Mouse (Mus musculus) lung, postnatal 36 days (tissue): Measurements from ENCODE around the gene Zic1.

Experiments
- DNase-seq: peaks from one replicate; pipeline ENCODE4 v3.0.0; 2022; ENCODE audit warnings: mixed read lengths

Zic1 gene

DNA sequence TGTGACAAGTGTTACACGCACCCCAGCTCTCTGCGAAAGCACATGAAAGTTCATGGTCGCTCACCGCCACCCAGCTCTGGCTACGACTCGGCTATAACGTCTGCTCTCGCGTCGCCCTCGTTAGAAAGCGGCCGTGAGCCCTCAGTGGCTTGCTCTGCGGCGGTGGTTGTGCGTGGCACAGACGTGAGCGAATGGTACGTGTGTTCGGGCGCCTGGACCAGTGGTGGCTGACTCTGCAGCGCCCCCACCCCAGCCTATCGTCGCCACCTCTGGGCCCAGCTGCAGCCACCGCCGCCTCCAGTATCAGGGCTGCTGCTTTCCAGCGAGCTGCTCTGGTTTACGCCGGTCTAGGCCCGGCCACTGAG lies 18.5 kb upstream of the Zic1 start:
- DNase-seq = no peak

GRCm38 (mm10) chr9:91383441-91384135 lies 18.0 kb upstream of the Zic1 start:
- no peak for DNase-seq

DNA sequence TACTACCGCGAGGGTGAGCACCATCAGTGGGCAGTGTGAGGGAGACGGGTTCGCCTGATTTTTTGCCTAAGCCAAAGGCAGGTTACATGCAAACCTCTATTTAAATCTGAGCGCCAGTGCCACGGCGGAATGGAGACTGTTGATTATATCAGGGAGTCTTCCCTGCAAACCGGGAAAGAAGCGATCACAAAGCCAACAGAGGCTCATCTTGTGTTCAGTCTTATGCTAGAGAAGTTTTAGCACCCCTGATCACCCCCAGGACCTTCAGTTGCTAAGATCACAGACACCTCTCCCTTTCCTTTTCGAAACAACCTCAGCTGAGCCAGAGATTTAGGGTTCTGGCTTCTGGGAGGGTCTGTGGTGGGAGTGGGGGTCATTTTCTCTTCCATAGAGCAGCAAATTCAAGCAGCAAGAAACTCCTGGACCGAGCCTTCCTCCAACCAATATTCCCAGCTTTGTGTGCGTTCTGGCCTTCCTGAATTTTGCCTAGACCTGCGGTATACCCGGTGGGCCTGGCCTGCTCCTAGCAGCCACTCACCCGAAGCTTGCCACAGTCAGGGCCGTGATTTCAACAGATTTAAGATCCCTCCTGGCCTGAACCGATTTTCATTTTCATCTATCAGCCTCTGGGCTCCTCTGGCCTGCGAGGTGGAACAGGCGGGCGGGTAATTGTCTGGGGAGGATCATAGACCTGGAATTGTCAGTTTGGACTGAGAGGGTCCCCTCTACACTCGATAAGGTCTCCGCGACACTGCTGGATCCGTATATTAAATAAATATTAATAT lies 17.1 kb upstream of the Zic1 start:
- DNase-seq = no peak

GRCm38 (mm10) chr9:91382111-91382379 lies 16.4 kb upstream of the Zic1 start:
- no peak for DNase-seq

GRCm38 (mm10) chr9:91381284-91382110 lies 15.9 kb upstream of the Zic1 start:
- DNase-seq = no peak

- DNase-seq = no peak
Measured at GRCm38 (mm10) chr9:91380458-91380914, 14.9 kb upstream of the Zic1 start.

DNA sequence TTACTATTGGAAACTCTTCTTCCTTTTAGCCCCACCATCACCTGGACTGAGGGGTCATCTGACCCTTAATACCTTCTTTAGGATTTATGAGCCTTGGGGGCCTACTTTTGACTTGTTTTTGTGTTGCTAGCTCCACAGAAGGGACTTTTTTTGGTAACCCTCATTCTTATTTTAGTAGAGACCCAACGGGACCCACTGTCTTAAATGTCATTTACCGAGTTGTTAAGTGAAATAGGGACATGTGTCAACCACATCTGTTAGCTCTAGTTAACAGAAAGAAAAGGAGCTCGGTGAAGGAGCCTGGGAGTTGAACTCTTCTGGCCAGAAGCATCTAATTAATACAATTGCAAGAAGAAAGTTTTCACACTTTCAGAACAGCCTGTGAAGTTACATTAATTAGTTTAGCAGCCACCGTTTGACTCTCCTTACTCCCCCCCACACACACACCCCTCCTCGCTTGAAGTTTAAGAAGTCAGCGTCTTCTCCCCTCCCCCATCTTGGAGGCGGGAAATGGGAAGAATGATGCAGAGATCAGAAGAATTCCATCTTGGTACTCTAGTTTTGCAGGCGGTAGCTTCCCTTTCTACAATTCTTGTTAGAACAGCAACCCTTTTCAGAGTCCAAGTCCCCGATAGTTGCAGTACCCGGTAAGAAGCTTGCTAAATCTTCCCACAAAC lies 14.3 kb upstream of the Zic1 start:
- DNase-seq = no peak

DNA sequence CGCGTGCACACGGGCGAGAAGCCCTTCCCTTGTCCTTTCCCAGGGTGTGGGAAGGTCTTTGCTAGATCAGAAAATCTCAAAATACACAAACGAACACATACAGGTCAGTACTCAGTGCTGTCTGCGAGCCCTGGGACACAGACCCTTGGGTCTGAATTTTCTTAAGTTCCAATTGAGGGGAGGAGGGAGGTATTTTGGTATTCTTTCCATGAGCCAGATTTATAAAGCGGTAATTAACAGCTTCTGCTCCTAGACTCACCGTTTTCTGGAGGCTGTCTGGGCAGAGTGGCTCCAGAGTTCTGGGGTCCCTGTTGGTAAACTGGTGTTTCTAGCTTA lies 13.7 kb upstream of the Zic1 start:
- no peak for DNase-seq

DNA sequence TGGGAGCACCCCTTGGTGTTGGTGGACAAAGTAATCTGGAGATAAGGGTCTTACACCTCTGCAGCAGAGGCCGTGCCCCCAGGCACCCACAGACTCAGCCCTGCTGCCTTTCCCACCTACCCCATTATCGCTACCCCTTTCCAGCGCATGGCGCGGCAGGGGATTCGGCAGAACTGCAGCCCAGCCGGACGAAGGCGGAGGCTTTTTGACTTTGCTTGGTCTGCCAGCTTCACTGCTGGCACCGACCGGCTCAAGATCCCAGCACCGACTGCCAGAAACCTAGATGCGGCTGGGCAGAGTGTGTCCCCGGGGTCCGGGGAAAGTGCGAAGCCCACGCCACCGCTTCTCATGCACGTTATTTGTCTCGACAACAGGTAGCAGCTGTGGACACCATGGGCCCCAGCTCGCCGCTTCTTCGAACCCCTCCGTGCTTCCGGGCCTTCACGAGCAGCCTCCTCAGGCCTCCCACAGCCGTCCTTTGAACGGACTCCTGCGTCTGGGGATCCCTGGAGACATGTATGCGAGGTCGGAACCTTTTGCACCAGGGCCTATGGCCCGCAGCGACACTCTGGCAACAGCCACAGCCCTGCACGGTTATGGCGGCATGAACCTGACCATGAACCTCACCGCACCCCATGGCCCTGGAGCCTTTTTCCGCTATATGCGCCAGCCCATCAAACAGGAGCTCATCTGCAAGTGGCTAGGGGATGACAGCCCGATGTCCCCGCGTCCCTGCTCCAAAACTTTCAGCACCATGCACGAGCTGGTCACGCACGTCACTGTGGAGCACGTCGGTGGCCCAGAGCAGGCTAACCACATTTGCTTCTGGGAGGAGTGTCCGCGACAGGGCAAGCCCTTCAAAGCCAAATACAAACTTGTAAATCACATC lies 13.0 kb upstream of the Zic1 start:
- DNase-seq = no peak

- no peak for DNase-seq
Measured at GRCm38 (mm10) chr9:91377873-91378150, 12.2 kb upstream of the Zic1 start.

- no peak for DNase-seq
Measured at GRCm38 (mm10) chr9:91377036-91377872, 11.6 kb upstream of the Zic1 start.

DNA sequence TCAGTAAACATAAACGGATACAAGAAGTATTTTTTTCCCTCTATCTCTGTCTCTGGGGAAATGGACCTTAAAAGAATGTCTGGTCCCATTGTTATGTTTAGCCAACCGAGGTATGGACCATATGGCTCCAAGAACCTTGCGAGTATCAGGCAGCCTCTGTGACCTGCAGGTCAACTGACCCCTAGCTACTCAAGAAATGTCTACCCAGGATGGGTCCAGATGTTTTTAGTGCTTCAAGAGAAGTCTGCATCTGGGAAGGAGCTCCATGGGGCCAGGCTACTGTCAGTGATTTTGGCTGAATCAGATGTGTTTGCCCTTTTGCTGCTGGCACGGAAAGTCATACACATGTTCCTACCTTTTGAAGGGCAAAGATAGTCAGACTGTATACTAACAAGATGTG lies 9.1 kb upstream of the Zic1 start:
- DNase-seq = no peak

- DNase-seq = no peak
Measured at GRCm38 (mm10) chr9:91373811-91374575, 8.4 kb upstream of the Zic1 start.

DNA sequence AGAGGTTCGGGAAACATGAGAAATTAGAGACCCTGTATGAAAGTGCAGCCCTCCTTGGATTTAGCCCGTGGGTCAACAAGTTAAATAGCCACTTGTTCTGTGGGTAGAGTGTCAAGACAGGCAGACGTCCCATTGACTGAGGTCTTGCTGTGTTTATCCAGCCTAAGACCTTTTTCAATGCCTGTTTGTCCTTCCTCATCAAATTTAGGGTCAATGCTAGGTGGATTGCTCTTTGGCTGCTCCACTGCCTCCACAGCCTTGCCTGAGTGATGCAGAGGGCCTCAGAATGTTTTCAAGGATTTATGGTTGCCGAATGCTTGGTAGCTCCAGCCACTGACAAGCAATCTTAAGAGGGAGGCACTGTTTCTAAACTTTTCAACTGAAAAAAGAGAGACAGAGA lies 6.0 kb upstream of the Zic1 start:
- no peak for DNase-seq

DNA sequence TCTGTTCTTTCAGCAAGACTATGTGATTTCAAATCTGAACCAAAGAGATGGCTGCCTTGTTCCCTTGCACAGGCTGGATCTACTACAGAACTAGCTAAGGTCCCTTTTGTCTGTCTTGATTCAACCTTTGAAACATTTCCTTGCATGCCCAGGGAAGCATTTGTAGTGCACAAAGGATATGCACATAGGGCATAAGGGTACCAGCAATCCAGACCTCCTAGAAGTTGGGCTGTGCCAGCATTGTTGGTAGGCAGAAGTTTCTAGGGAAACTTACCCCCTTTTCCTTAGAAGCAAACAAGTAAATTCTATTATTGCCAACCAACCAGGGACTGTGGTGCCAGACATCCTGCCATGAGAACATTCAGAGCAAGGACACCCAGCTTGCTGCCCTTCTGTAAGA lies 5.4 kb upstream of the Zic1 start:
- DNase-seq = no peak

DNA sequence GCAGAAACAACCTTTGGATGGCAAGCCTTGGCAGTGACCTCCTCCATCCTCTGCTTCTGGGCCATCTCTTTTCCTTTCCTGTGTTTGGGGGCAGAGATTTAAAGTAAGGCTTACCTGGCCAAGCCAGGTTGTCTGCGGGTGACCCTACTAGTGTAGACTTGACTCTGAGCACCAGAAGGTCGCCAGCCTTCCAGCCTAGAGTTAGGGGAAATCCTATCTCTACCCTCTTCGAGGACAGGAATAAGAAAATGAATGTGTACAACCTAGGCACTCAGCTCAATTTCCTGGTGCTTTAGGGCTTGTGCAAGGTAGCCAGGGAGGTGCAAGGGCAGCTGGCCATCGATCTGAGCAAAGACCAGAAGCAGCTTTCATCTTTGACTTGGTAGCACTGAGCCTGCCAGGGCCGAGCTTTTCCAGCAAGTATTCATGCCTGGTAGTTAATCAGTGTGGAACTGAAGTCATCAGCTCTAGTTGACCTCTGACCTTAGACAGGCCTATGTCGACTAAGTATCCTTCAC lies 4.6 kb upstream of the Zic1 start:
- no peak for DNase-seq

DNA sequence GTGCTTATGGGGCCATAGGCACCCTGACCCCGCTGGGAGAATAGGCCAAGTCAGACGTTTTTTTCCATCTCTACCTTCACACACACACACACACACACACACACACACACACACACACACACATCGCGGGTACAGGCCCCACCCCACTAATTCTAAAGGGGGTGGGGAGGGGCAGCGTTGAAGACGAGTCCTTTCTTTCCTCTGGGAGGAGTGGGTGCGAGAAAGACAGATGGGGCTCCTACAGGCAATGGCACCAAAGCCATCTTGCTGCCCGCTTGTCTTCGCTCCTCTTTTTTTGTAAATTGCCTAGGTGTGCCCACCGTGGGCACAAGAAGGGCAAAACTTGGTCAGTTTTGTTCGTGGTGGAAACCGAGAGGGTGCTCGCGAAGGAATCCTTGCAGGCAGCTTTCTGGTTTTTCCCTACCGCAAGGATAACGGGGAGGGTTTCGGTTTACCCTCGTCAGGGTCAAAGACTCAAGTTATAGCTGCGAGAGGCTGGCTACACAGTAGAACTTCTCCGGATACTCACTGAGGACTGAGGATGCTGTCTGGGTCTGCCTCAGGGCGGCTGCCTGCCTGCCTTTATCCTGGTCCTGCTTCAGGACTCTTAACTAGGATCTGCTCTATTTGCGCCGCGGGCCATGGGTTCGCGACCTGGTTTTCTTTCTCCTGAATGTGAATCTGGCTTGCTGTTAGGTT lies 3.8 kb upstream of the Zic1 start:
- no peak for DNase-seq

- DNase-seq = no peak
Measured at GRCm38 (mm10) chr9:91368946-91369292, 3.3 kb upstream of the Zic1 start.

DNA sequence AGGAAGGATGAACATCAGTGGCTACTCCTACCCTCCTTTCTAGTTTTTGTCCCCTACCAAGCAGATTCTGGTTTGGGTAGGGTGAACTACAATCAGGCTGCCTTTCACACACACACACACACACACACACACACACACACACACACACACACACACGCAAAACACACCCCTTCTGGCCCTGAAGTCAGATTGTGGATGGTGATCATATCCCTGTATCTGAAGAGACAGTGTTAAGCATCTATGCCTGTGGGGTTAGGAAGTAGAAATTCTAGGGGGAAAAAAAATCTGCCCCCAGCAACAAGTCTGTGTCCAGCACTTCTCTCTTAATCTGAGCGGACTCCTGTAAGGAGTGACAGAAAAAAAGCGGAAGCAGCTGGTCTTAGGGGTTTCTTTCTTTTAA lies 2.5 kb upstream of the Zic1 start:
- DNase-seq = no peak
